ENCODE assay signal across 20 mouse cellular contexts in genomic region chr6:81731631-81732030, GRCm38 (mm10).
"Had no signal": no experiment of that assay in that cellular context is flagged by ENCODE, and none has a peak within 500 bp of the region (broad histone marks: within the 10 kb centered on the region; RNA-seq: fewer than 3 reads in every experiment).

No protein-coding gene starts in this region.

- H3K9ac ChIP-seq: limb, embryonic 12.5 days; limb, embryonic 15.5 days; liver, embryonic 14.5 days; liver, postnatal 0 days; lung, embryonic 14.5 days; midbrain, embryonic 13.5 days; neural tube, embryonic 13.5 days had no signal

- H3K4me2 ChIP-seq: limb, embryonic 12.5 days; limb, embryonic 15.5 days; liver, embryonic 11.5 days; lung, embryonic 14.5 days; midbrain, embryonic 13.5 days; neural tube, embryonic 13.5 days had no signal

- ATAC-seq: liver, postnatal 0 days; midbrain, embryonic 13.5 days; midbrain, embryonic 16.5 days had no signal

- H3K36me3 ChIP-seq: limb, embryonic 12.5 days; limb, embryonic 15.5 days; midbrain, embryonic 10.5 days; midbrain, embryonic 13.5 days; neural tube, embryonic 13.5 days had no signal

- H3K27me3 ChIP-seq: limb, embryonic 12.5 days; limb, embryonic 15.5 days; megakaryocyte, embryonic 14.5 days; midbrain, embryonic 13.5 days; neural tube, embryonic 13.5 days had no signal

- H3K9me3 ChIP-seq: limb, embryonic 12.5 days; limb, embryonic 15.5 days; midbrain, embryonic 10.5 days; midbrain, embryonic 13.5 days; neural tube, embryonic 13.5 days had no signal

- H3K4me3 ChIP-seq: limb, embryonic 12.5 days; limb, embryonic 15.5 days; megakaryocyte, embryonic 14.5 days; midbrain, embryonic 10.5 days; midbrain, embryonic 13.5 days; myocyte; neural tube, embryonic 13.5 days had no signal

- DNase-seq: kidney, adult 9 months; kidney, postnatal 14 days; kidney, postnatal 4 days; left cerebral cortex, postnatal 4 days; liver, postnatal 0 days; lung, embryonic 14.5 days; lung, postnatal 36 days; thymus, adult 2 months; thymus, postnatal 14 days; thymus, postnatal 4 days had no signal

- H3K27ac ChIP-seq: limb, embryonic 12.5 days; limb, embryonic 15.5 days; liver, embryonic 14.5 days; midbrain, embryonic 10.5 days; midbrain, embryonic 13.5 days; neural tube, embryonic 13.5 days had no signal

- H3K4me1 ChIP-seq: limb, embryonic 12.5 days; limb, embryonic 15.5 days; megakaryocyte, embryonic 14.5 days; midbrain, embryonic 10.5 days; midbrain, embryonic 13.5 days; neural tube, embryonic 13.5 days had no signal
